Mouse (Mus musculus) right cerebral cortex, adult 18-20 months (tissue): ENCODE measurements around the gene Pepd.
A peak's percentile ranks its signal among the peaks of the same experiment; 100 is the strongest.

ENCODE experiments used
- DNase-seq: peaks from one replicate; pipeline ENCODE4 v3.0.0; 2022; ENCODE audit warnings: mixed read lengths

Gene Pepd

GRCm38 (mm10) chr7:34911919-34912897 lies at the start of gene Pepd:
Gene Pepd, plus strand, starts transcription at chr7:34912379.
- DNase-seq: peak; percentile 87

- DNase-seq: no peak
These were observed 44.9 kb upstream of the Pepd start for GRCm38 (mm10) chr7:34867289-34867688.

GRCm38 (mm10) chr7:34869693-34870092 lies 42.5 kb upstream of the Pepd start:
- no peak for DNase-seq

- DNase-seq: no peak
These were observed 35.4 kb upstream of the Pepd start for GRCm38 (mm10) chr7:34876787-34877186.

- peak; percentile 31 for DNase-seq
These were observed 34.4 kb upstream of the Pepd start for GRCm38 (mm10) chr7:34877820-34878219.

- no peak for DNase-seq
These were observed 23.7 kb upstream of the Pepd start for GRCm38 (mm10) chr7:34888441-34888840.

GRCm38 (mm10) chr7:34888891-34889290 lies 23.3 kb upstream of the Pepd start:
- peak; percentile 45 for DNase-seq

- DNase-seq: no peak
These were observed 19.3 kb upstream of the Pepd start for GRCm38 (mm10) chr7:34892845-34893244.

- no peak for DNase-seq
These were observed 15.7 kb upstream of the Pepd start for GRCm38 (mm10) chr7:34896461-34896860.

- DNase-seq: peak; percentile 32
These were observed 15.1 kb upstream of the Pepd start for GRCm38 (mm10) chr7:34897058-34897457.

- DNase-seq: peak; percentile 64
These were observed 1.8 kb upstream of the Pepd start for GRCm38 (mm10) chr7:34910096-34911066.

- DNase-seq: no peak
These were observed 1.8 kb downstream of the Pepd start for GRCm38 (mm10) chr7:34913956-34914355.

- no peak for DNase-seq
These were observed 3.4 kb downstream of the Pepd start for GRCm38 (mm10) chr7:34915555-34915954.

- DNase-seq: no peak
These were observed 5.4 kb downstream of the Pepd start for GRCm38 (mm10) chr7:34917558-34917957.

GRCm38 (mm10) chr7:34917998-34918397 lies 5.8 kb downstream of the Pepd start:
- DNase-seq: no peak

- no peak for DNase-seq
These were observed 6.2 kb downstream of the Pepd start for GRCm38 (mm10) chr7:34918416-34918815.

GRCm38 (mm10) chr7:34919054-34919453 lies 6.9 kb downstream of the Pepd start:
- no peak for DNase-seq

GRCm38 (mm10) chr7:34919809-34920208 lies 7.6 kb downstream of the Pepd start:
- DNase-seq: peak; percentile 19

- DNase-seq: no peak
These were observed 13.0 kb downstream of the Pepd start for GRCm38 (mm10) chr7:34925208-34925607.

- no peak for DNase-seq
These were observed 13.8 kb downstream of the Pepd start for GRCm38 (mm10) chr7:34925956-34926355.

- DNase-seq: no peak
These were observed 17.6 kb downstream of the Pepd start for GRCm38 (mm10) chr7:34929614-34930262.

- DNase-seq: no peak
These were observed 18.1 kb downstream of the Pepd start for GRCm38 (mm10) chr7:34930263-34930757.

GRCm38 (mm10) chr7:34932631-34933030 lies 20.5 kb downstream of the Pepd start:
- DNase-seq: peak; percentile 27
